In genomic region chr1:97769904-97770753, GRCm38 (mm10) we compare ENCODE assay signal across 8 mouse cellular contexts. TPM values are rescaled to one million over a fixed set of nuclear protein-coding genes. Genes with fewer than 3 reads are reported as not detected.
DNase-seq lines count a peak whose midpoint lies in the region; ATAC-seq and TF ChIP-seq lines count a peak whose summit lies in the region.

Gene Gin1, plus strand, starts transcription at chr1:97770172.
Gene Ppip5k2, minus strand, starts transcription at chr1:97770411.

- H3K4me2 ChIP-seq in heart, embryonic 15.5 days = peak within 1 kb of the TSS; percentile 75
- H3K4me2 ChIP-seq in liver, embryonic 14.5 days (ENCODE audit: low read depth) = peak within 1 kb of the TSS; percentile 78
- H3K4me2 ChIP-seq in neural tube, embryonic 11.5 days (ENCODE audit: low read depth) = peak within 1 kb of the TSS; percentile 67
- H3K4me2 ChIP-seq in stomach, postnatal 0 days (replicated peaks; ENCODE audit: low read depth) = peak within 1 kb of the TSS; percentile 84

- peak; percentile 91 to 93 for DNase-seq in CD8-positive naive resting alpha-beta T cell, adult 2 months (ENCODE audit: low read depth in 2 of 2, low spot score in 2 of 2)
- peak; percentile 86 for DNase-seq in c-Kit-positive CD71-negative TER-119-negative erythroid progenitor cells, embryonic 14.5 days (ENCODE audit: low read depth)
- peak; percentile 96 for DNase-seq in forebrain, embryonic 10.5 days (ENCODE audit: extremely low spot score, low spot score)
- peak; percentile 95 to 97 for DNase-seq in kidney, postnatal 25 days
- peak; percentile 94 to 95 (median 94) for DNase-seq in liver, embryonic 14.5 days (ENCODE audit: low read depth in 3 of 3, low spot score in 3 of 3)
- peak; percentile 97 for DNase-seq in neural tube, embryonic 11.5 days (ENCODE audit: low spot score)
- peak; percentile 97 for DNase-seq in stomach, postnatal 0 days (ENCODE audit: low spot score)

- WGBS in forebrain, embryonic 10.5 days = under 1% methylated on average over 66 of the region's 66 CpGs
- under 1% methylated on average over 66 of the region's 66 CpGs for WGBS in heart, embryonic 15.5 days
- under 1% methylated on average over 66 of the region's 66 CpGs for WGBS in liver, embryonic 14.5 days (ENCODE audit: insufficient replicate concordance)
- under 1% methylated on average over 65 of the region's 66 CpGs for WGBS in neural tube, embryonic 11.5 days
- WGBS in stomach, postnatal 0 days = under 1% methylated on average over 65 of the region's 66 CpGs

- no peaks in the 10 kb centered on the region for H3K36me3 ChIP-seq in forebrain, embryonic 10.5 days (replicated peaks)
- H3K36me3 ChIP-seq in heart, embryonic 15.5 days = no peaks in the 10 kb centered on the region
- no peaks in the 10 kb centered on the region for H3K36me3 ChIP-seq in liver, embryonic 14.5 days (replicated peaks; ENCODE audit: control insufficient read depth, insufficient read depth, low read depth)
- no peaks in the 10 kb centered on the region for H3K36me3 ChIP-seq in neural tube, embryonic 11.5 days (ENCODE audit: control insufficient read depth, insufficient read depth, low read length)
- no peaks in the 10 kb centered on the region for H3K36me3 ChIP-seq in stomach, postnatal 0 days (ENCODE audit: control insufficient read depth, insufficient read depth, low read length)

- peak; percentile 99 for ATAC-seq in heart, embryonic 15.5 days (replicated peaks; ENCODE audit: insufficient number of reproducible peaks, insufficient read depth, low FRiP score, low read depth)
- ATAC-seq in liver, embryonic 14.5 days (ENCODE audit: insufficient read depth) = peak; percentile 98
- peak; percentile 99 for ATAC-seq in neural tube, embryonic 11.5 days (ENCODE audit: insufficient read depth, low FRiP score, low TSS enrichment)
- ATAC-seq in stomach, postnatal 0 days (ENCODE audit: low FRiP score, low TSS enrichment) = peak; percentile 99

- peak within 1 kb of the TSS; percentile 90 for H3K27ac ChIP-seq in forebrain, embryonic 10.5 days
- H3K27ac ChIP-seq in heart, embryonic 15.5 days = peak within 1 kb of the TSS; percentile 97
- H3K27ac ChIP-seq in liver, embryonic 14.5 days = peak within 1 kb of the TSS; percentile 90
- peak within 1 kb of the TSS; percentile 77 for H3K27ac ChIP-seq in neural tube, embryonic 11.5 days (ENCODE audit: low read depth, low read length)
- H3K27ac ChIP-seq in stomach, postnatal 0 days (replicated peaks) = peak within 1 kb of the TSS; percentile 89

- H3K9me3 ChIP-seq in forebrain, embryonic 10.5 days = no peaks in the 10 kb centered on the region
- H3K9me3 ChIP-seq in heart, embryonic 15.5 days (replicated peaks) = no peaks in the 10 kb centered on the region
- H3K9me3 ChIP-seq in liver, embryonic 14.5 days (ENCODE audit: control insufficient read depth, low read length) = no peaks in the 10 kb centered on the region
- no peaks in the 10 kb centered on the region for H3K9me3 ChIP-seq in neural tube, embryonic 11.5 days (ENCODE audit: control insufficient read depth, low read length)
- no peaks in the 10 kb centered on the region for H3K9me3 ChIP-seq in stomach, postnatal 0 days (ENCODE audit: control insufficient read depth, low read length)

- peak; percentile 68 for TF ChIP-seq CTCF in liver, embryonic 14.5 days (IDR thresholded peaks at IDR 0.05; ENCODE audit: low read depth)
- TF ChIP-seq CTCF in stomach, postnatal 0 days (IDR thresholded peaks at IDR 0.05; ENCODE audit: low read depth) = peak; percentile 65

- H3K4me1 ChIP-seq in forebrain, embryonic 10.5 days = peaks cover 26% of the 10 kb centered on the region
- H3K4me1 ChIP-seq in heart, embryonic 15.5 days (replicated peaks) = peaks cover 8% of the 10 kb centered on the region
- peaks cover 22 to 26% of the 10 kb centered on the region in 2 experiments for H3K4me1 ChIP-seq in liver, embryonic 14.5 days (replicated peaks; ENCODE audit: control insufficient read depth in 2 of 2, insufficient read depth in 2 of 2, low read length in 1 of 2)
- H3K4me1 ChIP-seq in neural tube, embryonic 11.5 days (ENCODE audit: control insufficient read depth, insufficient read depth, low read length) = peaks cover 5% of the 10 kb centered on the region; the same call in 1 of the 2 replicates
- H3K4me1 ChIP-seq in stomach, postnatal 0 days (replicated peaks; ENCODE audit: control insufficient read depth, insufficient read depth) = peaks cover 2% of the 10 kb centered on the region; the same call in 1 of the 2 replicates

- H3K27me3 ChIP-seq in forebrain, embryonic 10.5 days (ENCODE audit: poor library complexity, severe bottlenecking) = no peaks in the 10 kb centered on the region
- H3K27me3 ChIP-seq in heart, embryonic 15.5 days = no peaks in the 10 kb centered on the region
- no peaks in the 10 kb centered on the region for H3K27me3 ChIP-seq in liver, embryonic 14.5 days (ENCODE audit: control insufficient read depth, insufficient read depth, low read length)
- no peaks in the 10 kb centered on the region for H3K27me3 ChIP-seq in neural tube, embryonic 11.5 days (ENCODE audit: control insufficient read depth, insufficient read depth, low read length)
- no peaks in the 10 kb centered on the region for H3K27me3 ChIP-seq in stomach, postnatal 0 days (ENCODE audit: control insufficient read depth, insufficient read depth, low read length)

- H3K9ac ChIP-seq in heart, embryonic 15.5 days = peak within 1 kb of the TSS; percentile 91
- H3K9ac ChIP-seq in liver, embryonic 14.5 days (replicated peaks) = peak within 1 kb of the TSS; percentile 94
- H3K9ac ChIP-seq in neural tube, embryonic 11.5 days (ENCODE audit: low read length) = peak within 1 kb of the TSS; percentile 88
- H3K9ac ChIP-seq in stomach, postnatal 0 days (ENCODE audit: low read length) = peak within 1 kb of the TSS; percentile 87

- H3K4me3 ChIP-seq in forebrain, embryonic 10.5 days = peak within 1 kb of the TSS; percentile 90
- H3K4me3 ChIP-seq in heart, embryonic 15.5 days = peak within 1 kb of the TSS; percentile 85
- H3K4me3 ChIP-seq in liver, embryonic 14.5 days (ENCODE audit: insufficient read depth in 1 of 2, low read depth in 2 of 2, low read length in 2 of 2) = peak within 1 kb of the TSS; percentile 96 to 97
- H3K4me3 ChIP-seq in neural tube, embryonic 11.5 days (ENCODE audit: low read depth, low read length) = peak within 1 kb of the TSS; percentile 92
- H3K4me3 ChIP-seq in stomach, postnatal 0 days (ENCODE audit: low read depth, low read length) = peak within 1 kb of the TSS; percentile 95

- peak; percentile 62 for TF ChIP-seq EP300 in liver, embryonic 14.5 days (IDR thresholded peaks at IDR 0.05; ENCODE audit: low read depth)
- TF ChIP-seq EP300 in stomach, postnatal 0 days (optimal IDR thresholded peaks at IDR 0.05) = peak; percentile 77

RNA-seq across cellular contexts. Expression of gene Gin1, which starts in this region (rescaled TPM):
- polyA plus RNA-seq in forebrain, embryonic 10.5 days (2016; fragmentation: Nextera tagmentation; extraction: Ambion mirVana) = 17.4 and 20.4 TPM in 2 replicates
- polyA plus RNA-seq in heart, embryonic 15.5 days (2015; fragmentation: Nextera tagmentation; extraction: Ambion mirVana) = 17.0 and 19.7 TPM in 2 replicates
- 3.8 and 5.4 TPM in 2 replicates for polyA plus RNA-seq in liver, embryonic 14.5 days (2012; rRNA removed)
- polyA plus RNA-seq in liver, embryonic 14.5 days (2014; fragmentation: Nextera tagmentation; extraction: Ambion mirVana) = 11.9 and 13.0 TPM in 2 replicates
- 12.2 and 15.4 TPM in 2 replicates for polyA plus RNA-seq in neural tube, embryonic 11.5 days (2014; fragmentation: Nextera tagmentation; extraction: Ambion mirVana)
- polyA plus RNA-seq in stomach, postnatal 0 days (2015; fragmentation: Nextera tagmentation; extraction: Ambion mirVana) = 10.4 and 10.8 TPM in 2 replicates

RNA-seq across cellular contexts. Expression of gene Ppip5k2, which starts in this region (rescaled TPM):
- polyA plus RNA-seq in forebrain, embryonic 10.5 days (2016; fragmentation: Nextera tagmentation; extraction: Ambion mirVana) = 48.8 and 51.1 TPM in 2 replicates
- 43.2 and 44.8 TPM in 2 replicates for polyA plus RNA-seq in heart, embryonic 15.5 days (2015; fragmentation: Nextera tagmentation; extraction: Ambion mirVana)
- 4.5 and 7.3 TPM in 2 replicates for polyA plus RNA-seq in liver, embryonic 14.5 days (2012; rRNA removed)
- 10.4 and 12.0 TPM in 2 replicates for polyA plus RNA-seq in liver, embryonic 14.5 days (2014; fragmentation: Nextera tagmentation; extraction: Ambion mirVana)
- polyA plus RNA-seq in neural tube, embryonic 11.5 days (2014; fragmentation: Nextera tagmentation; extraction: Ambion mirVana) = 50.2 and 54.9 TPM in 2 replicates
- 11.1 and 11.5 TPM in 2 replicates for polyA plus RNA-seq in stomach, postnatal 0 days (2015; fragmentation: Nextera tagmentation; extraction: Ambion mirVana)

Comparison
In these comparisons a context has a peak if more than half of its experiments do, and no peak if none do; other contexts are left out.
1. Peak in every context shown above with its lines: DNase-seq, ATAC-seq, H3K4me3 ChIP-seq and H3K27ac ChIP-seq.